Mouse (Mus musculus) midbrain, postnatal 0 days (tissue): ENCODE results near the gene Sucla2. TPM values are rescaled to one million over a fixed set of nuclear protein-coding genes. Genes with fewer than 3 reads are reported as not detected.

Experiments
- ATAC-seq: fragments of 200-750 bp; cut with Nextera tagmentation; 2 replicates; pipeline ENCODE4 v1.8.0; 2017; ENCODE audit warnings: moderate number of reproducible peaks, mild to moderate bottlenecking, moderate TSS enrichment, moderate library complexity; ENCODE audit not compliant: low FRiP score
- DNase-seq: peaks from one replicate; pipeline ENCODE4 v3.0.0-alpha.2; 2015; ENCODE audit warnings: low spot score
- H3K27ac ChIP-seq: fragments of 300-500 bp; sonication (generic); 2 replicates; pipeline ENCODE4 v1.5.1; 2014; ENCODE audit warnings: low read depth, mild to moderate bottlenecking, low read length, mixed read lengths
- H3K27me3 ChIP-seq: fragments of 300-500 bp; sonication (generic); 2 replicates; pipeline ENCODE4 v1.6.1; 2014; ENCODE audit warnings: low read length, control low read depth, mixed read lengths; ENCODE audit not compliant: insufficient read depth
- H3K36me3 ChIP-seq: fragments of 300-500 bp; sonication (generic); 2 replicates; pipeline ENCODE4 v1.6.1; 2014; ENCODE audit warnings: low read length, control low read depth, mixed read lengths; ENCODE audit not compliant: insufficient read depth
- H3K4me1 ChIP-seq: fragments of 300-500 bp; sonication (generic); 2 replicates; pipeline ENCODE4 v1.6.1; 2014; ENCODE audit warnings: mild to moderate bottlenecking, control low read depth, antibody characterized with exemption, low read length, mixed read lengths; ENCODE audit not compliant: insufficient read depth
- H3K4me2 ChIP-seq: fragments of 300-500 bp; sonication (generic); 2 replicates; pipeline ENCODE4 v1.6.1; 2014; ENCODE audit warnings: low read depth, mild to moderate bottlenecking, low read length, mixed read lengths; ENCODE audit not compliant: poor library complexity, severe bottlenecking
- H3K4me3 ChIP-seq: fragments of 300-500 bp; sonication (generic); 2 replicates; pipeline ENCODE4 v1.5.1; 2014; ENCODE audit warnings: low read depth, mild to moderate bottlenecking, low read length, moderate library complexity
- H3K9ac ChIP-seq: fragments of 300-500 bp; sonication (generic); replicated peaks from 2 replicates; pipeline ENCODE4 v1.6.1; 2014; ENCODE audit warnings: mild to moderate bottlenecking, low read length, moderate library complexity, mixed read lengths; ENCODE audit not compliant: poor library complexity, severe bottlenecking
- H3K9me3 ChIP-seq: fragments of 300-500 bp; sonication (generic); 2 replicates; pipeline ENCODE4 v1.6.1; 2016; ENCODE audit warnings: low read length, control low read depth
- CTCF ChIP-seq: IDR thresholded peaks from 2 replicates; pipeline ENCODE4 v1.5.1; 2016; ENCODE audit warnings: antibody characterized with exemption, mild to moderate bottlenecking
- WGBS: fragments of 180-500 bp; shearing (Covaris S2); extraction: QIAGEN DNeasy Blood & Tissue Kit; methylation state at CpG from one replicate; pipeline ENCODE4 v1.1.7; 2014; 5-methylcytosine and 5-hydroxymethylcytosine counted together
- polyA plus RNA-seq: library from polyadenylated mRNA; unstranded; fragments of >200 nt; fragmentation: Nextera tagmentation; extraction: Ambion mirVana; gene quantifications from 2 replicates; pipeline ENCODE4 v1.2.1, GENCODE M21; 2015
- total RNA-seq: library from RNA; depleted of rRNA; stranded (reverse); fragments of >200 nt; gene quantifications from 2 replicates; pipeline ENCODE4 v1.2.3, GENCODE M21; 2014

The Sucla2 gene
- total and polyA plus RNA-seq, 2 experiments from 2014 or later, result 70.5 to 150 TPM

GRCm38 (mm10) chr14:73501283-73501682 lies 23.8 kb upstream of the Sucla2 start:
- H3K36me3 ChIP-seq, result no peaks in the 10 kb centered on the region
- no peak overlapping the region for H3K4me3 ChIP-seq
- 0 out of 2 replicates have a peak, but pooled peaks cover 2% of the 10 kb centered on the region for H3K4me1 ChIP-seq
- no peak overlapping the region for H3K27ac ChIP-seq
- ATAC-seq (no peak), DNase-seq (no peak)
- no peak overlapping the region for H3K4me2 ChIP-seq
- no peak for TF ChIP-seq CTCF
- 87% methylated on average over 9 of the region's 9 CpGs for WGBS
- no peaks in the 10 kb centered on the region for H3K27me3 ChIP-seq
- no peak overlapping the region for H3K9ac ChIP-seq
- no peaks in the 10 kb centered on the region for H3K9me3 ChIP-seq

GRCm38 (mm10) chr14:73501721-73502120 lies 23.4 kb upstream of the Sucla2 start:
- Histone ChIP-seq H3K36me3 (no peaks in the 10 kb centered on the region), H3K9ac (no peak overlapping the region), H3K4me1 (0 out of 2 replicates have a peak, but pooled peaks cover 2% of the 10 kb centered on the region), H3K4me3 (no peak overlapping the region), H3K27ac (peak overlapping the region; percentile 32; the same call in 1 of the 2 replicates), H3K9me3 (no peaks in the 10 kb centered on the region), H3K4me2 (no peak overlapping the region), H3K27me3 (no peaks in the 10 kb centered on the region)
- no peak for ATAC-seq
- 65% methylated on average over 6 of the region's 6 CpGs for WGBS
- peak; percentile 53 for DNase-seq
- no peak for TF ChIP-seq CTCF

GRCm38 (mm10) chr14:73502591-73503184 lies 22.4 kb upstream of the Sucla2 start:
- WGBS, result 39% methylated on average over 7 of the region's 7 CpGs
- Histone ChIP-seq H3K9me3 (no peaks in the 10 kb centered on the region), H3K9ac (0 out of 2 replicates have a peak overlapping the region, but pooled peaks have one; percentile 8), H3K4me1 (0 out of 2 replicates have a peak, but pooled peaks cover 2% of the 10 kb centered on the region), H3K4me2 (no peak overlapping the region), H3K36me3 (no peaks in the 10 kb centered on the region), H3K4me3 (no peak overlapping the region), H3K27me3 (no peaks in the 10 kb centered on the region), H3K27ac (peak overlapping the region; percentile 59)
- ATAC-seq (peak; percentile 72), DNase-seq (peak; percentile 86)
- no peak for TF ChIP-seq CTCF

- H3K9me3 ChIP-seq, result no peaks in the 10 kb centered on the region
- ATAC-seq (peak; percentile 74; the same call in 1 of the 2 replicates), DNase-seq (peak; percentile 7)
- no peaks in the 10 kb centered on the region for H3K27me3 ChIP-seq
- no peak for TF ChIP-seq CTCF
- peak overlapping the region; percentile 59 for H3K27ac ChIP-seq
- WGBS, result 49% methylated on average over 13 of the region's 13 CpGs
- H3K4me2 ChIP-seq, result no peak overlapping the region
- H3K36me3 ChIP-seq, result no peaks in the 10 kb centered on the region
- 0 out of 2 replicates have a peak overlapping the region, but pooled peaks have one; percentile 8 for H3K9ac ChIP-seq
- H3K4me3 ChIP-seq, result no peak overlapping the region
- H3K4me1 ChIP-seq, result 0 out of 2 replicates have a peak, but pooled peaks cover 2% of the 10 kb centered on the region
These were observed 21.7 kb upstream of the Sucla2 start for GRCm38 (mm10) chr14:73503237-73503933.

GRCm38 (mm10) chr14:73506283-73506682 lies 18.8 kb upstream of the Sucla2 start:
- ATAC-seq (no peak), DNase-seq (no peak)
- no peak overlapping the region for H3K4me3 ChIP-seq
- TF ChIP-seq CTCF, result no peak
- no peaks in the 10 kb centered on the region for H3K27me3 ChIP-seq
- no peak overlapping the region for H3K9ac ChIP-seq
- H3K4me1 ChIP-seq, result peaks cover 9% of the 10 kb centered on the region; the same call in 1 of the 2 replicates
- no peaks in the 10 kb centered on the region for H3K36me3 ChIP-seq
- H3K27ac ChIP-seq, result no peak overlapping the region
- H3K4me2 ChIP-seq, result no peak overlapping the region
- 63% methylated on average over 8 of the region's 8 CpGs for WGBS
- no peaks in the 10 kb centered on the region for H3K9me3 ChIP-seq

- WGBS, result 91% methylated on average over 15 of the region's 15 CpGs
- H3K4me1 ChIP-seq, result peaks cover 9% of the 10 kb centered on the region; the same call in 1 of the 2 replicates
These were observed 17.9 kb upstream of the Sucla2 start for GRCm38 (mm10) chr14:73507200-73507599.

More at GRCm38 (mm10) chr14:73507200-73507599, 17.9 kb upstream of the Sucla2 start:
- ATAC-seq (no peak), DNase-seq (no peak)
- Histone ChIP-seq H3K9me3 (no peaks in the 10 kb centered on the region), H3K9ac (no peak overlapping the region), H3K36me3 (no peaks in the 10 kb centered on the region), H3K4me3 (no peak overlapping the region), H3K27ac (no peak overlapping the region), H3K27me3 (no peaks in the 10 kb centered on the region), H3K4me2 (no peak overlapping the region)
- no peak for TF ChIP-seq CTCF
